Mouse (Mus musculus) liver, embryonic 14.5 days (tissue): Measurements from ENCODE around the gene Prkar1a.

Source experiments
- CTCF ChIP-seq: IDR thresholded peaks from 2 replicates; pipeline ENCODE4 v1.5.1; 2016; ENCODE audit warnings: antibody characterized with exemption, low read depth, control low read depth
- EP300 ChIP-seq: IDR thresholded peaks from 2 replicates; pipeline ENCODE4 v1.6.1; 2016; ENCODE audit warnings: antibody characterized with exemption, low read depth

- TF ChIP-seq CTCF (no peak), EP300 (no peak)
Observed at GRCm38 (mm10) chr11:109700761-109701160, 51.6 kb downstream of the Prkar1a start.
